Mouse (Mus musculus) left cerebral cortex, adult 18-20 months (tissue): ENCODE measurements around the gene Il12rb1. TPM values are rescaled to one million over a fixed set of nuclear protein-coding genes. Genes with fewer than 3 reads are reported as not detected.

ENCODE experiments used
- DNase-seq, 2 experiments: peaks; one replicate each; pipeline ENCODE4 v3.0.0; 2021 to 2022; ENCODE audit warnings: low spot score in 2 of 2, mixed read lengths in 1 of 2
- long read RNA-seq, 2 experiments: library from polyadenylated mRNA; stranded (forward); transcript quantifications; one replicate each; pipeline ENCODE4 v2.0.0; 2021
- total RNA-seq, 2 experiments: library from RNA; stranded (reverse); gene quantifications; 2 replicates each; pipeline ENCODE4 v1.2.3; 2021

Gene Il12rb1
- total RNA-seq = under 1 TPM; 0.63 to 0.77 TPM
- long read RNA-seq, experiment 1 = 0 reads
- long read RNA-seq, experiment 2, partial matches to known transcripts = 1 of 1 reads
- long read RNA-seq, experiment 2, other reads (novel, unspliced or antisense) = 0 of 1 reads

DNA sequence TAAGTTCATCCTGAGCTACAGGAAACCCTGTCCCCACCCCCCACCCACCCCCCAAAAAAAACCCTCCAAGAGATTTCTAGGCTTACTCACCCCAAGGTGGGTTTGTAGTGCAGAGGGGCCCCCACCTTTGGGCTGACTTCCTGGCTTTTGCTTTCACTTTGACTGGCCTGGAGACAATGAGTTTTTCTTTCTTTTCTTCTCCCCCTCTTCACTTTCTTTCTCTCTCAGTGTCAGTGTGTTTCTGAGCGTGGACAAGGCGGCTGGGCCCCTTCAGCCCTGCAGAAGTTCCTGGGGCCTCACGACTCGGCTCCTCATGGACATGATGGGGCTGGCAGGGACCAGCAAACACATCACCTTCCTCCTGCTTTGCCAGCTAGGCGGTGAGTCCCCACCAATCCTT is at the start of gene Il12rb1:
TSS of gene Il12rb1 (plus strand) at position 211 of the 400 bp plus-strand sequence.
- DNase-seq = no peak

DNA sequence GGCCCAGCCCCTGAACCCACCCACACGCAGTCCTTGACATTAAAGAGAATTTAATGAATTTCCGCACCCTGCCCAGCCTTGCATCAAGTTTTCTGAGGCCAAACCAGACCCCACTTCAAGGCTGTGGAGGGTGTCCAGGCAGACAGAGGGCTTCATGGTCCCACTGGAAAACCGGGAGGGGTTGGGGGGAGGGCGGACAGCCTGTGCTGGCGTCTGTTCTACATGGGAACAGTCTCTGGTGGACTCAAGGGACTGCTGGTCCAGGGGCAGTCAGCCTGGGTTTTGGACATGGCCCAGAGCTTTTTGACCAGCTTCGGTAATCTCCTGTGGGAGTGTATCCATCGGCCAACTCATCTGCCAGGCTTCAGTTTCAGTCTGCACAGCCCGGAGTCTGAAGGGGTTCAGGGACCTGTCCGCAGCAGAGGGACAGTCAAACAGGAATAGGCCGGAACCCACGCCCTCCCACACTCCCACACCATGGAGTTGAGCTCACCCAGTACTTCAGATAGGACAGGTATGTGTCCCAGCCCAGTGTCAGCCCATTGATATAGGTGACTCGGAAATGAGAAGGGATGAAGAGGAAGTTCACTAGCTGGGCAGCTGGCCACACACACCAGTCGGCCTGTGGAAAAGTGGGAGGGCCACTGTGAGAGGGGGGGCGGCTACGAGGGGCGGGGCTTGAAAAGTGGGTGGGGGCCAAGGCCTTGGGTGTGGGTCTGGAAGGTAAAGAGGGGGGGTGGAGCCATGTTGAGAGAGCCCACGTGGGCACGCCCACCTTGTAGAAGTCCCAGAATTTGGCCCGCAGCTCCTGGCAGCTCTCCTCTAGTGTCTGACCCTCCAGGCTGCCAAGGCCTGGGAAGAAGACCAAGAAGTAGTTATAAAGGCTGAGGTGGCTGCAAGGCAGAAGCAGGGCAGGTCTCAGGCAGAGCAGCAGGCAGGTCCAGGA is 49.4 kb upstream of the Il12rb1 start:
- no peak for DNase-seq

DNA sequence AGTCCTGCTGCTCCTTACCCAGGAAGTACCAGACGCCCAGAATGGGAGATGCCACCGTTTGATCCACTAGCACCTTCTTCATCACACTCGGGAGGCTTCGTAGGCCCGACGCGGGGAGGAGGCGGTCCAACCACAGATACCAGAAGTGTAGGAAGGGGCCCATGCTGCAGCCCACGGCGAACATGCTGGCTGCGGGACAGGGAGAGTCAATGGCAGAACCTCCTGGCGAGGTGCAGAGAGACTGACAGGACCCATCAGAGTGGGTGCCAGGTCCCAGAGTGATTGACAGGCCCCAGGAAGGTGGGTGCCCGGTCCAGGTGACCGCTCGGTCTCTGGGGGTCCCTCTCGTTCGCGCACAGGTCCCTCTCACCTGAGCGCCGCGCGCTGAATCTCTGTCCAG is 47.9 kb upstream of the Il12rb1 start:
- no peak for DNase-seq

DNA sequence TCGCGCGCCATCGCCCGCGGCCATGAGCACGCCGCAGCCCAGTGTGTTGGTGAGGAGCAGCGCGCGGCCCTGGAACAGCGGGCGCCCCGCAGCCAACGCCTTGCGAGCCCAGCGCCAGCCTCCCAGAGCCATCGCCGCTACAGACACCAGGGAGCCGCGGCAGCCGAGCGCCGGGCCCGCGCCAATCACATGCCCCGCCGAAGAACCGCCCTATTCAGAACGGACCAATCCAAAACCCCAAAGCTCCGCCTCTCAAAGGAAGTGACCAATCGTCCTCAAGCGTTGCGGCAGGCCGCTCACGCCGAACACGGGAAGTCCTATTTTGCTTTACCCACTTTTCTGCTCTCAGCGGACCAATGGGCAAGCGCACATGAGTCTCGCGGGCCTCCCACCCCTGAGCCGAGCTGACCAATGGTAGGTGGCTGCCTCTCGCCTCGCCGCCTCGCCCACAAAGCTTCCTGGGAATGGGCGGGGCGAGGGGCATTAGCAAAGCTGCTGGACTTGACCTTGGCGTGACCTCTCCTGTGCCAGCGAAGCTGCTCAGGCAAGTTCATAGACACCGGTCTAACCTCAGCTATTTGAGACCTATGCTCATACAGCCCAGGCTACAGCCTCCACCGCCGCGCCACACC is 47.4 kb upstream of the Il12rb1 start, which contains the start of gene Mpv17l2:
TSS of gene Mpv17l2 (minus strand) at position 172 of the 632 bp plus-strand sequence.
- DNase-seq = peak; percentile 92 to 97

DNA sequence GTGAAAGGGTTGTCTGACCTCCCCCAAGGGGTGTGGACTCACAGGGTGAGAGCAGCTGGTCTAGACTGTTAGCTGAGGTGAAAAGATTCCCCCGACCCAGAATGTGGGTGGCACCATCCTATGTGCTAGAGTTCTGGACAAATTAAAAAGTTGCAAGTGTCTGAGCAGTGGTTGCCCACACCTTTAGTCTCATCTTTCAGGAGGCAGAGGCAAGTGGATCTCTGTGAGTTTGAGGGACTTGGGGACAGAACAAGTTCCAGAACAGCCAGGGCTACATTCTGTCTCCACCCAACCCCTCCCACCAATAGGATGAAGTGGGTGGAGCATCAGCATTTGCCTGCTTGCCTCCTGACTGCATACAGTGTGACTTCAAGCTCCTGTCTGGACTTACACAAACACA is 46.1 kb upstream of the Il12rb1 start:
- no peak for DNase-seq

DNA sequence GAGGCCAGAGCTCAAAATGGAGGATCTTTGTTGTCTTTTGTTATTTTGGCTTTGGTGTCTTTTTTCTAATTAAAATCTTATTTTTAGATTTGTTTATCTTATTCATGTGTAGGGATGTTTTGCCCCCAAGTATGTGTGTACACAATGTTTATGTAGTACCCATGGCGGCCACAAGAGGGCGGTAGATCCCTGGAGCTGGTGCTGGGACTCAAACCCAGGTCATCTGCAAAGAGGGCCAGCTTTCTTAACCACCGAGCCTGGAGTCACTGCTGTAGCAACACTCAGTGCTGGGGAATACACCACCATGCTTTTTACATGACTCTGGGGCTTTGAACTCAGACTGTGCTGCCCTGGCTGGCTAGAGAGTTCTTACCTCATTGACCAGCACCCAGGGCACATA is 44.9 kb upstream of the Il12rb1 start:
- peak in 1 of 2 experiments; percentile 70 for DNase-seq

DNA sequence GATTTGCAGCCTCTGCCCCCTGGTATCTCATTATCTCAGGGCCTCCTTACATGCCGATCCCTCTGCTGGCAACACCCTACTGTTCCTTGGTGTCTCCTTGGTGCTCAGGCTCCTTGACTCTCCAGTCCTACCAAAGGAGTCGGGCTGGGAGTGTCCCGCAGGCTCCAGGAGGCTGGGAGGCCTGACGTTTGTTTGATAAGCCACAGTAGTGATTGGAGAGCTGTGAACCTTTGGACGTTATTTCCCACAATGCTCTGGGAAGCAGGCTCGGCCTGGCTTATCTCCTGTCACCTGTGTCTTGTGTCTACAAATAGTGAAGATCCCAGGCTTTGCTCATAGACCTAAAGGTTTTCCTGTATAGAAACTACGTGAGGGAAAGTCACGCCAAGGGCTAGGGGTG is 44.2 kb upstream of the Il12rb1 start:
- DNase-seq = no peak

DNA sequence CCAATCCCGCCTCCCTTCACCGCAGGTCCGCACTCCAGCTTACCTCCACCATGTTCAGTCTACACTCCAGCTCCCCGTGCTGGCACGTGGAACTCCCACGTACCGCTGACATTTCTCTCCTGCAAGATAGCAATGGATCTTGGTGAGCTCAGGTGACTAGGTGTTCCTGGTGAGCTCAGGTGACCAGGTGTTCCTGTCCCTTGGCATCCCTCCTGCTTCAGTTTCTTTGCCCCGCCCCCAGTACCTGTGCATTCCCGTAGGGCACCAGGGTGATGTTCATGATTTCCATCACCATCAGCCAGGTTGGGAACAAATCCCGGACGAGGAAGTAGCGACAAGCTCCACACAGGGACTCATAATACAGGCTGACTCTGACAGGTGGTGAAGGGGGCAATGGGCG is 43.6 kb upstream of the Il12rb1 start:
- no peak for DNase-seq

DNA sequence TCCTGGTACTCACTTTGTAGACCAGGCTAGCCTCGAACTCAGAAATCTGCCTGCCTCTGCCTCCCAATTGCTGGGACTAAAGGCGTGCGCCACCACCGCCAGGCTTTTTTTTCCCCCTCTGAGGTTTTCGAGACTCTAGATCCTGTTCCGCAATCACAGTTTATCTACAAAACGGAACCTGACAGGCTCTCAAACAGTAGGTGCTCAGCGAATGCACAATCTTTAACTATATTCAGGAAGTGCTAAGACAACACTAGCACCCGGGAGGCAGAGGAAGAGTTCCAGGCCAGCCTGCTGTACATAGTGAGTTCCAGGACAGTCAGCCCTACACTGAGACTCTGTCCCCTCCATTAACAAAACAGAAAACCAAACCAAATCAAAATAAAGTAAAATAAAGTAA is 42.9 kb upstream of the Il12rb1 start:
- no peak for DNase-seq

DNA sequence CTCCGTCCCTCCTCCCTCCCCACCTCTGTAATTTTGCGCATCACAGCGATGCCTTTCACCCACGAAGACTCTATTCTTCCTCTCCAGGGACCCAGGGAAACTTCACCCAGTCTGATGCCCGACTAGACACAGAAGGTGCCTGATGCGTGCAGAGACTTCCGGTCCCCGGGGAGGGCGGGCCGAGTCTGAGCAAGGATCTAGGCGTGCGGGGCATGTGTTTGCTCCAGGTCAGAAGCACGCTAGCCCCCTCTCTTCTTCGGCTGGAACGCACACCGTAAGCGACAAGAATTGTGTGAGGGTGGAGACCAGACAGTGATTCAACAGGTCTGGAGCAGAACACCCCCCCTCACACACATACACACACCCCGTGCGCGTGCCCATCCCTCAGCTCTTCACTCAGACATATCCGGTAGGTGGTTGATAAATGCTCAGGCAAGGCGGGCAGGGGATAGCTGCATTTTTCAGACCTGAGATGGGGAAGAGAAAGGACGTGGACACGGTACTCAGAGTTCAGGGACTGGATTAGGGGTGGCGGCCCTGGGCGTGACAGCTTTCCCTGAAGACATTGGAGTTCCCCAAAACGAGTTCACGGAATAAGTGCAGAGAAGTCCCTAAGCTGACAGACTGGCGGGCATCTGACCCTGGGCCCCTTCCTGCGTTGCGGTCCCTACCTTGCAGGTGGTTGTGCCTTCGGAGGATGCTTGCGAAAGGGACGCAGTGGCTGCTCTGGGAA is 42.2 kb upstream of the Il12rb1 start:
- DNase-seq = no peak

DNA sequence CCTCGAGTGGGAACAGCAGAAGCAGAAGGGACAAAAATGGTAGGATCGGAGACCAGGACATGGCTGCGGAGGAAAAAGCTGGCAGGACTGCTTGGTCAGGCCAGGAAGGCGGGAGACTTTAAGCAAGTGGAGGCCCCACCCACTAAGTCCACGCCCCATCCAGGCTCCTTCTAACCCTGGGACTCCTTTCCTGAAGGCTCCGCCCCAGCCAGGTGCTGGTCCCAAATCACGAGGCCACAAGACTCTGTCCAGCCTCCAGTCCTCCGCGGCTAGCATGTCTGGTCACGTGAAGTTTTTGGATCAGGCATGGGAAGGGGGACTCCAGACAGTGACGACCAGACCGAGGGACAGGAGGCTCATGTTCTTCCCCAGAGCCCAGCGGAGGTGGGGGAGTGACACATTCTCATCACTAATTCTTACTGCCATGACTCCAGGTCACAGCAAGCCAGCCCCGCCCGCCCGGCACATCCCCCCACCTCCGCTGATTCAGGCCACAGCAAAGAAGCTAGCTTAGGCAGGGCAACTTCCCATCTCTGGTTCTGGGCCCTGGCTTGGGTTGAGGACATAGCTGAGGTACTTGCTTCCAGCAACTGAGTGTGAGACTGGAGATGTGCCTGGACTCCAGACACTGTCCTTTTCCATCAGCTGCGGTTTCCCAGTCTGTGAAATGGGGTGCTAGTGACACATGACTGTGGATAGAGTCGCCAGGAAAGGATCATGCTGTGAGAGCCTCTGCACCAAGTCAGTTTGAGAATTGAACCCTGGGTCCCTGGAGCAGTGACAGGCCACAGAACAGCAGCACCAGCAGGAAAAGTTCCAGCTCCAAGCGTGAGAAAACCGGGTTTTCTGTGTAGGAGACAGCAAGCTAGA is 41.4 kb upstream of the Il12rb1 start:
- no peak for DNase-seq

DNA sequence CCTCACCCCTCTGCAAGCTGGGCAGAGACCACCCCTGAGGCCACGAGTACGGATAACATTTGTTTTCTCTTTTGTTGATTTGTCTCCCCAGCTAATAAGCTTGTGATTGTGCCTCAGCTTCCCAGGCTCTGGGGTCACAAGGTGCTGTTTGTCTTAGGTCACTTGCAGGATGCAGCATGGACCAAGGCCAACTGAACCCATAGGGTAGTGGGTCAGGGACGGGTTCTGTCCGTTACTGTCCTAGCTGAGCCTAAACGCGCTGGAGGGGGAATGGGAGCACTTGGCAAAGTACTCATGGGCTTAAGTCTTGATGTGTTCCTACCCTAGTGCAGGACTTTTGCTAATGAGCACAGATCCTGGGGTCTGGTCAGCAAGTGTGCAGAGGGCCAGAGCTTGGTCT is 40.7 kb upstream of the Il12rb1 start:
- no peak for DNase-seq

DNA sequence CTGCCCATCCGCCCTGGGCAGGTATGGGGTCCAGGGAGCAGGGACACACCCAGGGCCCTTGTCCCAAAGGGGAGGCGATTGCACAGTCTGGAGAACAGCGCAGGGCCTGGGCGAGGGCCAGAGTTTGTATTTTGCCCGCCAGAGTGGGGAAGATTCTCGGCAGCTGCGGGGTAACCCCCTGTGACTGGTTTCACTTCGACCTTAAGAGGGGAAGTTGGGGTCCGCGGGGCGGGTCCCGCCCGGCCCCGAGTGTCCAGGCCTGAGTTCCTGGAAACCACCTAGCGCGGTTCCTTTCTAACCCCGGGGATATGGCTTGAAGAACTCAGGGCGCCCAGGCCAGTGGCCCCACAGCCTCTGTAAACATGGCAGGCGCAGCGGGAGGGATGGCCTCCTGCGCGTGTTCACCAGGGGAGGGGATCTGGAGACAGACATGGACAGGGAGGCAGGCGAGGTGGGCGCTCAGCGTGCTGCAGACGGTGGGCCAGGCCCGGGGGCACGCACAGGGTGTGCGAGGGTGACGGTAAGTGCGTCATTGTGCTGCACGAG is 39.9 kb upstream of the Il12rb1 start:
- no peak for DNase-seq

DNA sequence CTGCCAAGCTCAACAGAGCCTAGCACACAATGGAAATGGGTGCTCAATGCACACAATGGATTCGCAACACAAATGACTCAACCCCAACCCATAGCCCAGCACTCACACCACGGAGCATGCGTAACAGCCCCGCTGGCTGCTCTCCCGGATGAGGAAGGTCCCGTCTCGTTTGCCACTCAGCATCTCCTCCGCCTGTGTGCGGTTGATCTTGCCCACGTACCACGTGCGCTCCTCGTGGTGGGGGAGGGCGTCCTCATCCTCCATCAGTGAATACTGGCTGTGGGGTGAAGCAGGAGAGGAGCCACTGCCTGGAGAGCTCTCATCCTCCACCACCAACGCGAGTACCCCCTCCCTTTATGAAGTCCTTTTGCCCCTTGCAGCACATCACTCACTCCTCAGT is 39.3 kb upstream of the Il12rb1 start:
- DNase-seq = no peak

DNA sequence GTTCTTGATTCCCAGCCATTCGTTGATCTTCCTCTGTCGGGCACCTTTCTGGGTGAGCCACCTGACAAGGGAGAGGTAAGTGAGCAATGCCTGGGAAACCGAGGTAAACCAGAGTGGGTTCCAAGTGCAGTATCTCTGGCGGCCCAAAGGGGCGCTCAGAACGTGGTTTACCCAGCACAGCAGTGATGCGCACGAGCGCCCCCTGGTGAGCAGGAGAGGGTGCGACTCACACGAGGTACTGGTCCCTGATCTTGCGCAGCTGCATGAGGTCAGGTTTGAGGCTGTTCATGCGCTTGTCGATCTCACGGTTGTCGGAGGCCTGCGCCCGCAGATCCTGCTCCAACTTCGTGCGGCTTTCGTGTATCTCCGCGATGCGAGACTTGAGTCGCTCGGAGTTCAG is 38.9 kb upstream of the Il12rb1 start:
- DNase-seq = peak; percentile 97 to 99

DNA sequence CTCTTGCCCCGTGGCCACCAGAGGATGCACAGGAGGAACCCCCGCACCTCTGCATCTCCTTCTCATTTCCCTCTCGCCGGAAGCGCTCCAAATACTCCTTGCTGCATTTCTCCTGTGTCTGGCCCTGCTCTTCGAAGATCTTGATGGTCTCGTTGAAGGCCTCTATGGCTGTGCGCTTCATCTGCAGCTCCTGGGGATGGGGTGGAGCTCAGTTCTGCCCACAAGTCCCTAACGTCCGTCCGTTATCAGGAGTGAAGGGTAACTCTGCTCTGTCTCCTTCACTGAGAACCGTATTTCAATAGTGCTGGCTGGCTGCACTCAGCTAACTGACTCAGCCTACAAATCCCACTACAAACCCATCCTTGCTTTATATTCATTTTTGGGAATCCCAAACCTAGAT is 38.4 kb upstream of the Il12rb1 start:
- no peak for DNase-seq

DNA sequence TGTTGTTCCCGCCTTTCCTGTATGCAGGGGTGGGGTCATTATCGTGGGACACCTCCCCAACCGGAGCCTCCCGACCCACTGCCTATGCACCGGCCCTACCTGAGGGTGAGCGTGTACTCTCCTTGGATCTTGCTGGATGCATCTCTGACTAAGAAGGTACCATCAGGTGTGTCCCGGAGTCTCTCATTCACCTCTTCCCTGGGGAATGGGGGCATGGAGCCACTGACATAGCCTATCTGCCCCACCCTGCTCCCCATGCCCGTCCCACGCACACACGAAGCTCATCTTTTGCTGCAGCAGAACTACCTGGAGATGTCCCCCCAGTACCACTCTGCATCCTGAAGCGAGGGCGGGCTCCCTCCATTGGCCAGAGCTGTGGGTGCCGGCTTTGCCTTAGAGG is 37.5 kb upstream of the Il12rb1 start:
- no peak for DNase-seq

DNA sequence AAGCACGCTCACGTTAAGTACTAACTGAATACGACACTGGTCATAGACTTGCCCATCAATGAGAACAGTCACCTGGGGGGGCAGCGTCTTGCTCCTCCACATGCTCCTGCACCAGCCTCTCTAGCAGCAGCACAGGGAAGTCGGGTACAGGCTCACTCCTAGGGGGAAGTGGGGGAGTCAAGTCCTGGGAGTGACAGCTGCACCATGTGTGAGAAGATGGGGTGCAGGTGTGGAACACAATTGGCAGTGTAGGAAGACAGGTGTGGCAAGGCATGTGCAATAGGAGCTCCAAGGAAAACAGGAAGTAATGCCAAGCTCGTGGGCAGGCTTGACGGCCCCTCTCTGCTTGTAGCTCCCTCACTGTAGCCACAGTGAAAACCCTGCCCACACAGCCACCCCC is 37.0 kb upstream of the Il12rb1 start:
- no peak for DNase-seq

DNA sequence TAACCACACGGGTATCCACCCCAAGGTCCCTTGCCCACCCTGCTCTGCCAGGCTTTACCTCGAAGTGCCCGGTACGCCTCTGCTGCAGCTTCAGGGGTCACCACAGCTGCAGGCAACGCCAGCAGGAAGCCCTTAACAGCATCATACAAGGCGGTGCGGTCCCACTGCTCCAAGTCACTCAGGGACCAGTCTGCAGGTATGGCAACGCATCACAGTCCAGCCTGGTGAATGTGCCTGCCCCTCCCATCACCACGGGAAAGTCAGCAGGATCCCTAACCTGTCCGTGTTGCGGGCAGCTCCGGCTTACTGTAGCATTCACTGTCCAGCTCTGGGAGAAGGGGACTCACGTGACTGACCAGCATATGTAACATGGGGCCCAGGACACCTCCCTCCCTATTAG is 36.2 kb upstream of the Il12rb1 start:
- no peak for DNase-seq

DNA sequence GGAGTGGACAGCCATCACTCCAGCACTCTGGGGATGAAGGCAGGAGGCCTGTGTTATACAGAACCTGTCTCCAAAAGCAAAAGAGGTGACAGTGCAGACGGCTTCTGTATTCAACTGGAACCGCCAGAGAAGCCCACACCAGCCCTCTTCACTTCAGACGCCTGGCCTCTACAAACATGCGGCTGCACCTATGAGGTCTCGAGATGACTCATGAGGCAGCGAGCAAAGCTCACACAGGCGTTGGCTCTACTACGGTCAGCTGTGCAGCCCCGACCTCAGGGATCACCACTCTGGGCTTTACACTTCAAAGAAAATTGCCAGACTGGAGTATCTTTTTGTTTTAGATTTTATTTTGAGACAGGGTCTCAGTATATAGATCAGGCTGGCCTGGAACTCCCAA is 35.4 kb upstream of the Il12rb1 start:
- no peak for DNase-seq
